Mouse (Mus musculus) adrenal gland, postnatal 25 days (tissue): ENCODE measurements at regions not wholly inside any gene's neighbourhood (a gene's known extent, or its start where the extent isn't known, plus 50 kb on each side); places are given as distances from the start of the nearest gene placed in this dataset.

Experiments used
- DNase-seq: peaks from one replicate; pipeline ENCODE4 v3.0.0; 2021; ENCODE audit warnings: mixed read lengths

- DNase-seq, result no peak
These were observed 363.5 kb upstream of the Runx1 start for GRCm38 (mm10) chr16:93189412-93189811.

DNA sequence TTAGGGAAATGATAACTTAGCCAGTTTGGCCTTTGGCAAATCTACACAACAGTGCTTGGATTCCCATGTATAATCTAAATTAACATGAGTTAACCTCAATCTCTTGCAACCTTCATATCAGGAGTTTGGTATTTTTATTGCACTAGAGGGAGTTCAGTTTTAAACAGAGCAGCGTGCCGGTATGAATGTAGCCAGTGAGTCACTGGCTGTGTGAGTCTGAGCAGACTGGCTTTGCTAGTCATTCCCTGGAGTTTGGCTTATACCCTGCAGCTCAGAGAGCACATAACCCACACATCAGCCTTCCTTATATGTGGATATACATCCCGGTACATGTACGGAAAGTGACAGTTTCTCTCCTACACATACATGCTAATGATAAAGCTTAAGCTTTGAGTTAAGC lies 360.6 kb upstream of the Runx1 start:
- no peak for DNase-seq

DNA sequence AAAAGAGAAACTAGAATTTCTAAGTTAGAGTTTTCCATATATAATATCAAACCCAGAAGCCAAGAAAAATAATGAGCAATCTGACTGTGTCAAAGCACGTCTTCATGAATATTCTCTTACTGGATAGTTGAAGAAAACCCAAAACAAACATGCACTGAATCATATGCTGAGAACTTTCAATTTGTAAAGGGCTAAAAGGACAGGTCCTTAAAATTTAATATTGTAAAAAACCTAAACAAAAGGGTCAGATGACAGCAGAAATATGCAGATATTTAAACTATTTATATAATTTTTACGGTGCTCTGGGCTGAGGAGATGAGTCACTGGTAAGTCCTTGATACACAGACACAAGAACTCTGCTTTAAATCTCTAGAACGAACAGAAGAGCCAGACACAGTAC lies 356.7 kb upstream of the Runx1 start:
- DNase-seq, result no peak

DNA sequence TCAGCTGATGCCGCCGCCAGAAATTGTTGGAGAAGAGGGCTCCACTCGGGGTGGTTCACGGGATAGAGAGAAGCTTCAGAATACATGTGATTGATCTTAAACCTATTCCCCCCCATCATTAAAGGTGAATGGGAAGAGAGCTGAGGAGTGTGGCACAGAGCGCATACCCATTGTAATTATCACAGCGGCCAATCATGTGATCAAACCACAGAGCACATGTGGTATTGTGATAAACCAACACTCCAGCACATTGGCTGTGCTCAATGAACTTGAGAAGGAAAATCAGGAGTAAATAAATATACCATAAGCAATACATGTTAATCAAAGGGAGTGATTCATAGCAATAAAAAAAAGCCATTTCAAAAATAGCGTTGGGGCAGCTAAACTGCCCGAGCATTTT lies 355.5 kb upstream of the Runx1 start:
- DNase-seq, result no peak

- DNase-seq, result no peak
These were observed 354.3 kb upstream of the Runx1 start for GRCm38 (mm10) chr16:93180213-93180612.

- no peak for DNase-seq
These were observed 340.7 kb upstream of the Runx1 start for GRCm38 (mm10) chr16:93166667-93167066.

- no peak for DNase-seq
These were observed 332.7 kb upstream of the Runx1 start for GRCm38 (mm10) chr16:93158526-93159226.

- DNase-seq, result no peak
These were observed 327.8 kb upstream of the Runx1 start for GRCm38 (mm10) chr16:93153545-93154329.

DNA sequence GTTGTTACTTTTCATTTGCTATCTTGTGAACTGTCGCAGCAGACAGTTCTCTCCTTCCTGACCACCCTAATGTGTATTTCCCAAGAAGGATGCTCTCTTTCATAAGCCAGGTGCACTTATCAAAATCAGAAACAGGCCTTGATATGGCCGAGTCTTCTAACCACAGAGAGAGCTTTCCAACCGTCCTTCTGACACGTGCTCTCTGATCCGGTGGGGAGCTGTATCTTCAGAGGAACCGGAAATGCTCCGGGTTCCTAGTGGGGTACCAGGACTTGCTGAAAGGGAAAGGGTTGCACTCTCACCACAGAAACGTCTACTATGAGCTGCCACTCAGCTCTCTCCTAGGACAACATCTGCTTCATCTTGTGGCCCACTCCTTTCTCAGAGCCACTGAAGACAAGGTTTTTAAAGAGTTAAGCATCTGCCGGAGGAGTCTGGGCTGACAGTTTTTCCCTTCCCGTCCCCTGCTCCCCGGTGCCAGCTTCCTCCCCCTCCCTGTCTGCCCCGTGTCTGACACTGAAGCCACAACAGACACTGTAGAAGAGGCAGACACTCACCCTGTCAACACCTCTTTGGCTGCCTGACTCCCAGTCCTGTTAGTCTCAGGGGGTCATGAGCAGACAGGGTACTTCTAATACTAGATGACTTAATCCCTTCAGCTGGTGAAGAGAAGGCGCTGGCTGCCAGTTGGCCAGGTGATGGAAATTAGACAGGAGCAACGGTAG lies 327.0 kb upstream of the Runx1 start:
- DNase-seq, result no peak

DNA sequence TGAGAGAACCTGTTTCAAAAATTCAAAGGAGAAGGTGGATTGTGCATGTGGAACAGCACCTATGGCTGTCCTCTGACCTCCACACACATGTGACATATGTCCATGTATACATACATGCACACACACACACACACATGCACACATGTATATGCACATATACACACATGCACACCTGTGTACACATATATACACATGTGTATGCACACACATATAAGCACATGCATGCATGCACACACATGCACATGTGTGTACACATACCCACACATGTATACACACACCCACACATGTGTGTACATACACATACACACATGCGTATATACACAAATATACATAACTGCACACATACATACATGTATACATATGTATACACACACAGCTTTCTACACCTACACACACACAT lies 326.1 kb upstream of the Runx1 start:
- no peak for DNase-seq

DNA sequence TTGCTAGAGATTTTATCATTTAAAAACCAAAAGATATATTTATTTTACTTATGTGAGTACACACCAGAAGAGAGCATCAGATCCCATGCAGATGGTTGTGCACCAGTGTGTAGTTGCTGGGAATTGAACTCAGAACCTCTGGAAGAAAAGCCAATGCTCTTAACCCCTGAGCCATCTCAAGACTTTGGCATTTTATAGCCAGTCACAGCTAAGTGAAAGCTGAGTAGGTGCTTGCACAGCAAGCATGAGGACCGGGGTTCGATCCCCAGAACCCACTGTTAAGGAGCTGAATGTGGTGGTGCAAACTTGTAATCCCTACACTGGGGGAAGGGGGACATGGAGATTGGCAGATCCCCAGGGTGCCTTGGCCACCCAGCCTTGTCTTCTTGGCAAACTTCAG lies 325.7 kb upstream of the Runx1 start:
- DNase-seq, result no peak

GRCm38 (mm10) chr16:93150451-93150850 lies 324.5 kb upstream of the Runx1 start:
- DNase-seq, result peak; percentile 9

DNA sequence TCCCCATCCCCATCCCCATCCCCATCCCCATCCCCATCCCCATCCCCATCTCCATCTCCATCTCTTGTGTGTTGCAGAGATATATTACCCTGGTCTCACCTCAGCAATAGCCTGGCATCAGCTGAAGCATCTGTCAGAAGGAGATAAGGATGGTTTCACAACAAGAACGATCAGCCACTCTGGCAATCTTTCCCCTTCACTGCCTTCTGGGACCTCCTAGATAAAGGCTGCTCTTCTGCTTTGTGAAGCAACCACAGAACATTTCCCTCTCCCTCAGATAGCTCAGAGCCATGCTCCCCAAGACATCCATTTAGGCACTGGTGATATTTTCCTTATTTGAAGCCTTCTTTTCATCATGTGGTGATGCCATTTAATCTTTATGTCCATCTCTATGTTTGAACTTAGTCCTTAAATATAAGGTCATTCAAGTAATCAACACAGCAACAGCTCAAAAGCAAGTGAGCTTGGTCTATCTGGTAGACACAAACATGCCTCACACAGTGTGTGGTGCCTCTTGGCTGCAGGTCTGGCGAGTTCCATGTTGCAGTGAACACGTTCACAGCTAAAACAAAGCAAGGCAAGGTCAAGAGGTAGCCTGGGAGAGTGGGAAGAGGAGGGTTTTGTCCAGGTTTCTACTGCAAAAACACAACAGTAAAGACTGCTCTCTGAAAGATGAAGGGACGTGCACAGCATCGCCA lies 321.7 kb upstream of the Runx1 start:
- DNase-seq, result no peak

GRCm38 (mm10) chr16:93146812-93147211 lies 320.9 kb upstream of the Runx1 start:
- DNase-seq, result no peak

GRCm38 (mm10) chr16:93145617-93146016 lies 319.7 kb upstream of the Runx1 start:
- DNase-seq, result no peak

GRCm38 (mm10) chr16:93144033-93144432 lies 318.1 kb upstream of the Runx1 start:
- DNase-seq, result no peak

- DNase-seq, result no peak
These were observed 317.2 kb upstream of the Runx1 start for GRCm38 (mm10) chr16:93143164-93143563.

- no peak for DNase-seq
These were observed 316.0 kb upstream of the Runx1 start for GRCm38 (mm10) chr16:93141967-93142366.

GRCm38 (mm10) chr16:93140535-93141110 lies 314.7 kb upstream of the Runx1 start:
- no peak for DNase-seq

GRCm38 (mm10) chr16:93137249-93137648 lies 311.3 kb upstream of the Runx1 start:
- no peak for DNase-seq

DNA sequence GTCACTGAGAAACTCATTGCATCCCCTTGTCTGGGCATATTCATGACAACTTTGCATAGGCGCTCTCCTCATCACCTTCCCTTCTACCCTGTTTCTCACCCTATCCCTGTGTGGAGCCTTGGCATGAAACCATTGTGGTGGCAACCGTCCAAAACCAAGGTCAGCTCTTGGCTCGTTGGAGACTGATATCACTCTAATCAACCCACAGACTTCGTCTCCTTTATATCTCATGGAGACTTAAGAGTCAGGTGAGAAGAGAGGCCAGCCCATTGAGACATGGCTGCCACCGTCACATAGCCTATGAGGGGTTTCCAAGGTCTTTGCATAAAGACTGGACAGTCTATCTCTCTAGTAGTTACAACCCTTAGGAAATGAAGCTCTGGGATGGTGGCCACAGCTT lies 305.5 kb upstream of the Runx1 start:
- DNase-seq, result no peak

DNA sequence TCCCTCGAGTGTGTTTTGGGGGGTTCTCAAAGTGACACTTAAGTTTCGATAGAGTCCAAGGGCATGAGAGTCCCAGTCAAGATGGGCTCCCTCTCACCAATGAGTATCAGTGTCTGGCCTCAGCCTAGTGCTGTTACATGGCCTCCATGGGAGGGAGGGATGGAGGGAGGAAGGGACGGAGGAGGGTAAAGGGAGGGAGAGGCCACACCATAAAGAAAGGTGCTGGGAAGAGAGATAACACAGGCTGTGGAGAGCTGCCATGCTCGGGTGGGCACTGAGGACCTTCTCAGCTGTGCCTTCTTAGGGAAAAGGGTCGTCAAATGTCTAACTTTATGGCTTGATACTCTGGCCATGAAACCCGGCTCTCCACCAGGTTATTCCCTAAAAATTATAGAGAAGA lies 304.7 kb upstream of the Runx1 start:
- DNase-seq, result no peak
